Comparison of ENCODE assay signal across 19 mouse cellular contexts in genomic region chr3:65111176-65111575, GRCm38 (mm10). TPM values are rescaled to one million over a fixed set of nuclear protein-coding genes. Genes with fewer than 3 reads are reported as not detected.
DNase-seq lines count a peak whose midpoint lies in the region; ATAC-seq and TF ChIP-seq lines count a peak whose summit lies in the region.
"Had no signal": no experiment of that assay in that cellular context is flagged by ENCODE, and none has a peak within 500 bp of the region (broad histone marks: within the 10 kb centered on the region; RNA-seq: fewer than 3 reads in every experiment).

No protein-coding gene starts in this region.

- H3K9ac ChIP-seq in forebrain, embryonic 15.5 days (replicated peaks): no peak overlapping the region
- no peak overlapping the region for H3K9ac ChIP-seq in hindbrain, embryonic 15.5 days
- H3K9ac ChIP-seq in MEL (ENCODE audit: control insufficient read depth, low read depth, low read length, poor library complexity, severe bottlenecking): no peak overlapping the region
- no peak overlapping the region for H3K9ac ChIP-seq in hindbrain, postnatal 0 days (replicated peaks; ENCODE audit: low read length)
- H3K9ac ChIP-seq: embryonic facial prominence, embryonic 15.5 days; forebrain, embryonic 13.5 days; heart, embryonic 15.5 days; liver, embryonic 15.5 days had no signal

- DNase-seq in forebrain, embryonic 10.5 days (ENCODE audit: extremely low spot score, low spot score): no peak
- no peak for DNase-seq in hindbrain, embryonic 10.5 days (ENCODE audit: low spot score)
- peak; percentile 3 for DNase-seq in MEL (ENCODE audit: low read depth, low spot score)
- DNase-seq in hindbrain, postnatal 0 days (ENCODE audit: low spot score): no peak
- DNase-seq in kidney, postnatal 25 days: no peak
- DNase-seq: adrenal gland, postnatal 14 days; embryo, embryonic 11 days; lung, postnatal 10 days; right cerebral cortex, adult 18-20 months; thymus, postnatal 36 days had no signal

- peaks cover 19% of the 10 kb centered on the region for H3K4me1 ChIP-seq in forebrain, embryonic 15.5 days
- peaks cover 28% of the 10 kb centered on the region for H3K4me1 ChIP-seq in forebrain, embryonic 10.5 days
- peaks cover 21% of the 10 kb centered on the region for H3K4me1 ChIP-seq in hindbrain, embryonic 15.5 days (replicated peaks)
- peaks cover 36% of the 10 kb centered on the region for H3K4me1 ChIP-seq in hindbrain, embryonic 10.5 days (replicated peaks)
- no peaks in the 10 kb centered on the region for H3K4me1 ChIP-seq in MEL (ENCODE audit: control insufficient read depth in 1 of 2, insufficient read depth in 2 of 2, low read length in 2 of 2)
- no peaks in the 10 kb centered on the region; the same call in 1 of the 2 replicates for H3K4me1 ChIP-seq in hindbrain, postnatal 0 days (ENCODE audit: insufficient read depth, low read length)
- H3K4me1 ChIP-seq: liver, embryonic 15.5 days had no signal

- 90% methylated on average over 2 of the region's 2 CpGs for WGBS in forebrain, embryonic 15.5 days
- 86% methylated on average over 2 of the region's 2 CpGs for WGBS in forebrain, embryonic 10.5 days
- WGBS in hindbrain, embryonic 15.5 days: 84% methylated on average over 2 of the region's 2 CpGs
- 93% methylated on average over 2 of the region's 2 CpGs for WGBS in hindbrain, embryonic 10.5 days
- WGBS in hindbrain, postnatal 0 days: 61% methylated on average over 2 of the region's 2 CpGs

- TF ChIP-seq POLR2A in MEL (IDR thresholded peaks at IDR 0.05; ENCODE audit: control insufficient read depth in 1 of 2, insufficient read depth in 1 of 2, low read depth in 1 of 2, low read length in 2 of 2, poor library complexity in 1 of 2): no peak

- no peaks in the 10 kb centered on the region for H3K79me2 ChIP-seq in MEL (ENCODE audit: control insufficient read depth, insufficient read depth, low read length, poor library complexity)

- 0 out of 2 replicates have a peak, but pooled peaks cover 4% of the 10 kb centered on the region for H3K27me3 ChIP-seq in forebrain, embryonic 15.5 days
- peaks cover 42% of the 10 kb centered on the region for H3K27me3 ChIP-seq in forebrain, embryonic 10.5 days (ENCODE audit: poor library complexity, severe bottlenecking)
- 0 out of 2 replicates have a peak, but pooled peaks cover 7% of the 10 kb centered on the region for H3K27me3 ChIP-seq in hindbrain, embryonic 15.5 days
- peaks cover 33% of the 10 kb centered on the region for H3K27me3 ChIP-seq in hindbrain, embryonic 10.5 days (ENCODE audit: insufficient read depth, poor library complexity, severe bottlenecking)
- H3K27me3 ChIP-seq in MEL (ENCODE audit: control insufficient read depth in 1 of 2, insufficient read depth in 2 of 2, low read length in 2 of 2): no peaks in the 10 kb centered on the region; a peak in 1 of 4 replicates
- no peaks in the 10 kb centered on the region for H3K27me3 ChIP-seq in hindbrain, postnatal 0 days (ENCODE audit: insufficient read depth, low read length)

- H3K36me3 ChIP-seq in forebrain, embryonic 15.5 days: no peaks in the 10 kb centered on the region
- H3K36me3 ChIP-seq in forebrain, embryonic 10.5 days (replicated peaks): no peaks in the 10 kb centered on the region
- H3K36me3 ChIP-seq in hindbrain, embryonic 15.5 days: no peaks in the 10 kb centered on the region
- H3K36me3 ChIP-seq in hindbrain, embryonic 10.5 days: no peaks in the 10 kb centered on the region
- H3K36me3 ChIP-seq in MEL (ENCODE audit: control insufficient read depth in 1 of 2, insufficient read depth in 2 of 2, low read length in 2 of 2): no peaks in the 10 kb centered on the region
- no peaks in the 10 kb centered on the region for H3K36me3 ChIP-seq in hindbrain, postnatal 0 days (ENCODE audit: insufficient read depth, low read length)
- H3K36me3 ChIP-seq: embryonic facial prominence, embryonic 15.5 days; heart, embryonic 15.5 days; liver, embryonic 15.5 days had no signal

- no peak for TF ChIP-seq EP300 in MEL (IDR thresholded peaks at IDR 0.05; ENCODE audit: low read depth in 1 of 2, low read length in 2 of 2)

- no peak for ATAC-seq in forebrain, embryonic 15.5 days (replicated peaks)
- no peak for ATAC-seq in hindbrain, embryonic 15.5 days (ENCODE audit: low FRiP score, low read depth)
- no peak for ATAC-seq in hindbrain, postnatal 0 days
- ATAC-seq: activated CD4-positive, CD25-positive, alpha-beta regulatory T cell, adult 4 months; forebrain, embryonic 13.5 days; inflammation-experienced regulatory T-cells, adult 6 months; Patski had no signal

- H3K9me3 ChIP-seq in forebrain, embryonic 15.5 days: no peaks in the 10 kb centered on the region
- no peaks in the 10 kb centered on the region for H3K9me3 ChIP-seq in forebrain, embryonic 10.5 days
- H3K9me3 ChIP-seq in hindbrain, embryonic 15.5 days: no peaks in the 10 kb centered on the region
- H3K9me3 ChIP-seq in hindbrain, embryonic 10.5 days: no peaks in the 10 kb centered on the region
- H3K9me3 ChIP-seq in MEL (replicated peaks; ENCODE audit: insufficient read depth, low read length): no peaks in the 10 kb centered on the region
- no peaks in the 10 kb centered on the region for H3K9me3 ChIP-seq in hindbrain, postnatal 0 days (ENCODE audit: low read length)
- H3K9me3 ChIP-seq: embryonic facial prominence, embryonic 15.5 days; forebrain, embryonic 13.5 days; heart, embryonic 15.5 days; liver, embryonic 15.5 days had no signal

- TF ChIP-seq CTCF in MEL (IDR thresholded peaks at IDR 0.05 in 2 of 3, conservative IDR thresholded peaks at IDR 0.05 in 1 of 3; ENCODE audit: control insufficient read depth in 1 of 3, insufficient read depth in 1 of 3, low read depth in 2 of 3, low read length in 3 of 3, poor library complexity in 1 of 3, severe bottlenecking in 1 of 3): no peak
- TF ChIP-seq CTCF in hindbrain, postnatal 0 days (IDR thresholded peaks at IDR 0.05; ENCODE audit: low read depth): no peak

- TF ChIP-seq RAD21 in MEL (IDR thresholded peaks at IDR 0.05; ENCODE audit: low read depth, low read length): no peak

- H3K4me3 ChIP-seq in forebrain, embryonic 15.5 days: no peak overlapping the region
- no peak overlapping the region for H3K4me3 ChIP-seq in forebrain, embryonic 10.5 days
- no peak overlapping the region for H3K4me3 ChIP-seq in hindbrain, embryonic 15.5 days
- no peak overlapping the region for H3K4me3 ChIP-seq in hindbrain, embryonic 10.5 days
- no peak overlapping the region for H3K4me3 ChIP-seq in MEL (ENCODE audit: control insufficient read depth in 1 of 2, insufficient read depth in 1 of 2, low read depth in 2 of 2, low read length in 2 of 2)
- H3K4me3 ChIP-seq in hindbrain, postnatal 0 days (ENCODE audit: low read length): peak overlapping the region; percentile 46
- H3K4me3 ChIP-seq: embryonic facial prominence, embryonic 15.5 days; forebrain, embryonic 13.5 days; heart, embryonic 15.5 days; liver, embryonic 15.5 days had no signal

- peak overlapping the region; percentile 10; the same call in 1 of the 2 replicates for H3K4me2 ChIP-seq in forebrain, embryonic 15.5 days (replicated peaks)
- peak overlapping the region; percentile 97; the same call in 1 of the 2 replicates for H3K4me2 ChIP-seq in hindbrain, embryonic 15.5 days
- peak overlapping the region; percentile 93 for H3K4me2 ChIP-seq in hindbrain, postnatal 0 days (ENCODE audit: low read depth, low read length)
- H3K4me2 ChIP-seq: embryonic facial prominence, embryonic 15.5 days; forebrain, embryonic 13.5 days; heart, embryonic 15.5 days; liver, embryonic 15.5 days had no signal

- no peak overlapping the region for H3K27ac ChIP-seq in forebrain, embryonic 15.5 days (replicated peaks)
- no peak overlapping the region for H3K27ac ChIP-seq in forebrain, embryonic 10.5 days
- no peak overlapping the region for H3K27ac ChIP-seq in hindbrain, embryonic 15.5 days (replicated peaks)
- no peak overlapping the region for H3K27ac ChIP-seq in hindbrain, embryonic 10.5 days
- H3K27ac ChIP-seq in MEL (ENCODE audit: control insufficient read depth, low read depth, low read length): no peak overlapping the region
- H3K27ac ChIP-seq in hindbrain, postnatal 0 days: no peak overlapping the region
- H3K27ac ChIP-seq: embryonic facial prominence, embryonic 15.5 days; forebrain, embryonic 13.5 days; heart, embryonic 15.5 days; liver, embryonic 15.5 days had no signal

TF ChIP-seq in MEL, 35 proteins besides CTCF, POLR2A, EP300 and RAD21 (continues in another document):
- TF ChIP-seq MYB (IDR thresholded peaks at IDR 0.05; ENCODE audit: low read depth, low read length): no peak
- no peak for TF ChIP-seq ETS1 (IDR thresholded peaks at IDR 0.05; ENCODE audit: low read depth, low read length)
- TF ChIP-seq TCF12 (IDR thresholded peaks at IDR 0.05; ENCODE audit: low read depth, low read length): no peak
- no peak for TF ChIP-seq CHD2 (IDR thresholded peaks at IDR 0.05; ENCODE audit: low read length)
- no peak for TF ChIP-seq ZMIZ1 (IDR thresholded peaks at IDR 0.05; ENCODE audit: low read depth, low read length)
- TF ChIP-seq SMC3 (IDR thresholded peaks at IDR 0.05; ENCODE audit: low read depth, low read length): no peak
- no peak for TF ChIP-seq NELFE (IDR thresholded peaks at IDR 0.05; ENCODE audit: low read depth, low read length)
- no peak for TF ChIP-seq MXI1 (IDR thresholded peaks at IDR 0.05; ENCODE audit: low read depth, low read length)
- TF ChIP-seq ELF1 (IDR thresholded peaks at IDR 0.05; ENCODE audit: low read depth, low read length): no peak
- no peak for TF ChIP-seq E2F4 (IDR thresholded peaks at IDR 0.05; ENCODE audit: borderline replicate concordance, low read depth, low read length)
- TF ChIP-seq GABPA (IDR thresholded peaks at IDR 0.05; ENCODE audit: low read depth, low read length): no peak
- no peak for TF ChIP-seq GATA1 (IDR thresholded peaks at IDR 0.05; ENCODE audit: low read depth, low read length)
- no peak for TF ChIP-seq USF2 (IDR thresholded peaks at IDR 0.05; ENCODE audit: borderline replicate concordance in 1 of 2, insufficient read depth in 1 of 2, low read depth in 1 of 2, low read length in 2 of 2)
- TF ChIP-seq RCOR1 (IDR thresholded peaks at IDR 0.05; ENCODE audit: low read depth, low read length): no peak
- no peak for TF ChIP-seq TAL1 (IDR thresholded peaks at IDR 0.05; ENCODE audit: low read length)
- TF ChIP-seq ZKSCAN1 (IDR thresholded peaks at IDR 0.05; ENCODE audit: low read depth, low read length): no peak

RNA-seq across cellular contexts. Expression of gene Kcnab1, which starts 2.0 kb away (rescaled TPM):
- 6.5 TPM in 2 replicates for polyA plus RNA-seq in forebrain, embryonic 15.5 days (2015; fragmentation: Nextera tagmentation; extraction: Ambion mirVana)
- 2.3 and 2.4 TPM in 2 replicates for polyA plus RNA-seq in forebrain, embryonic 10.5 days (2016; fragmentation: Nextera tagmentation; extraction: Ambion mirVana)
- polyA plus RNA-seq in hindbrain, embryonic 15.5 days (2015; fragmentation: Nextera tagmentation; extraction: Ambion mirVana): 9.6 and 10.9 TPM in 2 replicates
- 5.5 TPM in 2 replicates for polyA plus RNA-seq in hindbrain, embryonic 10.5 days (2016; fragmentation: Nextera tagmentation; extraction: Ambion mirVana)
- 0.07 and 0.08 TPM in 2 replicates for total RNA-seq in MEL (2012; rRNA removed)
- polyA plus RNA-seq in MEL (2012; ENCODE audit: insufficient read depth in 1 of 2, insufficient read length in 2 of 2, low read depth in 1 of 2, low replicate concordance in 2 of 2, missing spikeins in 1 of 2): under 1 TPM in 1 of 2 experiments, not detected in 1; 0.06 TPM
- total RNA-seq in hindbrain, postnatal 0 days (2014; rRNA removed): 6.3 and 7.6 TPM in 2 replicates
- 11.3 and 11.5 TPM in 2 replicates for polyA plus RNA-seq in hindbrain, postnatal 0 days (2015; fragmentation: Nextera tagmentation; extraction: Ambion mirVana)

Comparison
In these comparisons a context has a peak if more than half of its experiments do, and no peak if none do; other contexts are left out.
1. H3K4me2 ChIP-seq: peak in every context shown above with its lines; median percentile 97 in hindbrain, embryonic 15.5 days; 93 in hindbrain, postnatal 0 days; 10 in forebrain, embryonic 15.5 days.